21 mouse cellular contexts compared by ENCODE assay signal in genomic region chr7:120036422-120036821, GRCm38 (mm10). TPM values are rescaled to one million over a fixed set of nuclear protein-coding genes. Genes with fewer than 3 reads are reported as not detected.
DNase-seq lines count a peak whose midpoint lies in the region; ATAC-seq lines count a peak whose summit lies in the region.
"Had no signal": no experiment of that assay in that cellular context is flagged by ENCODE, and none has a peak within 500 bp of the region (broad histone marks: within the 10 kb centered on the region; RNA-seq: fewer than 3 reads in every experiment).

No protein-coding gene starts in this region.

- WGBS in midbrain, embryonic 12.5 days: 59% methylated on average over 5 of the region's 5 CpGs
- 87% methylated on average over 5 of the region's 5 CpGs for WGBS in midbrain, embryonic 10.5 days
- 49% methylated on average over 5 of the region's 5 CpGs for WGBS in midbrain, embryonic 16.5 days

- no peaks in the 10 kb centered on the region for H3K9me3 ChIP-seq in midbrain, embryonic 12.5 days
- H3K9me3 ChIP-seq in midbrain, embryonic 10.5 days (replicated peaks): no peaks in the 10 kb centered on the region
- H3K9me3 ChIP-seq in midbrain, embryonic 16.5 days (replicated peaks; ENCODE audit: control insufficient read depth, low read length, poor library complexity, severe bottlenecking): no peaks in the 10 kb centered on the region
- H3K9me3 ChIP-seq: embryonic facial prominence, embryonic 13.5 days; heart, embryonic 10.5 days; hindbrain, embryonic 13.5 days; limb, embryonic 13.5 days had no signal

- no peak overlapping the region for H3K4me2 ChIP-seq in midbrain, embryonic 12.5 days (replicated peaks)
- H3K4me2 ChIP-seq in midbrain, embryonic 16.5 days (ENCODE audit: low read length): no peak overlapping the region
- H3K4me2 ChIP-seq: embryonic facial prominence, embryonic 13.5 days; hindbrain, embryonic 13.5 days; limb, embryonic 13.5 days had no signal

- H3K9ac ChIP-seq in midbrain, embryonic 12.5 days (replicated peaks): no peak overlapping the region
- H3K9ac ChIP-seq in midbrain, embryonic 16.5 days (ENCODE audit: low read depth, low read length): no peak overlapping the region
- H3K9ac ChIP-seq: embryonic facial prominence, embryonic 13.5 days; hindbrain, embryonic 13.5 days; limb, embryonic 13.5 days; liver, embryonic 14.5 days had no signal

- peak; percentile 81 for ATAC-seq in frontal cortex, adult (ENCODE audit: low TSS enrichment)
- ATAC-seq in midbrain, embryonic 12.5 days (ENCODE audit: low FRiP score, low read depth): peak; percentile 72
- peak; percentile 66; the same call in 1 of the 2 replicates for ATAC-seq in midbrain, embryonic 16.5 days
- no peak for ATAC-seq in CD4-positive, CD25-positive, alpha-beta regulatory T cell, adult 4 months
- ATAC-seq: intestine, embryonic 16.5 days; lung, postnatal 0 days had no signal

- no peak for DNase-seq in frontal cortex, postnatal 25 days (ENCODE audit: low spot score in 2 of 2)
- DNase-seq in midbrain, embryonic 10.5 days (ENCODE audit: low spot score): no peak
- peak; percentile 8 to 42 for DNase-seq in frontal cortex, adult 2 months (ENCODE audit: extremely low spot score in 1 of 2, low spot score in 1 of 2)
- no peak for DNase-seq in T-cell, adult 2 months (ENCODE audit: low spot score)
- DNase-seq: adrenal gland, postnatal 36 days; heart, postnatal 10 days; thymus, postnatal 14 days had no signal

- H3K27me3 ChIP-seq in midbrain, embryonic 12.5 days: no peaks in the 10 kb centered on the region
- H3K27me3 ChIP-seq in midbrain, embryonic 10.5 days (ENCODE audit: low read depth, poor library complexity, severe bottlenecking): no peaks in the 10 kb centered on the region
- H3K27me3 ChIP-seq in midbrain, embryonic 16.5 days (ENCODE audit: control insufficient read depth, insufficient read depth, low read depth, low read length): no peaks in the 10 kb centered on the region
- H3K27me3 ChIP-seq: embryonic facial prominence, embryonic 13.5 days; hindbrain, embryonic 13.5 days; limb, embryonic 13.5 days had no signal

- H3K4me3 ChIP-seq in midbrain, embryonic 12.5 days: no peak overlapping the region
- H3K4me3 ChIP-seq in midbrain, embryonic 10.5 days: no peak overlapping the region
- no peak overlapping the region for H3K4me3 ChIP-seq in midbrain, embryonic 16.5 days (ENCODE audit: low read depth, low read length)
- H3K4me3 ChIP-seq: embryonic facial prominence, embryonic 13.5 days; heart, embryonic 10.5 days; hindbrain, embryonic 13.5 days; limb, embryonic 13.5 days had no signal

- no peaks in the 10 kb centered on the region for H3K36me3 ChIP-seq in midbrain, embryonic 12.5 days
- no peaks in the 10 kb centered on the region for H3K36me3 ChIP-seq in midbrain, embryonic 10.5 days
- no peaks in the 10 kb centered on the region for H3K36me3 ChIP-seq in midbrain, embryonic 16.5 days (ENCODE audit: control insufficient read depth, insufficient read depth, low read length)
- H3K36me3 ChIP-seq: embryonic facial prominence, embryonic 13.5 days; heart, embryonic 10.5 days; hindbrain, embryonic 13.5 days; limb, embryonic 13.5 days had no signal

- H3K4me1 ChIP-seq in midbrain, embryonic 12.5 days: peaks cover 2% of the 10 kb centered on the region; the same call in 1 of the 2 replicates
- H3K4me1 ChIP-seq in midbrain, embryonic 10.5 days: no peaks in the 10 kb centered on the region
- H3K4me1 ChIP-seq in midbrain, embryonic 16.5 days (ENCODE audit: control insufficient read depth, insufficient read depth, low read length): peaks cover 5% of the 10 kb centered on the region; the same call in 1 of the 2 replicates
- H3K4me1 ChIP-seq: embryonic facial prominence, embryonic 13.5 days; heart, embryonic 10.5 days; limb, embryonic 13.5 days had no signal

- H3K27ac ChIP-seq in midbrain, embryonic 12.5 days (replicated peaks): no peak overlapping the region
- no peak overlapping the region for H3K27ac ChIP-seq in midbrain, embryonic 10.5 days (replicated peaks)
- 0 out of 2 replicates have a peak overlapping the region, but pooled peaks have one; percentile 38 for H3K27ac ChIP-seq in midbrain, embryonic 16.5 days (ENCODE audit: low read length)
- H3K27ac ChIP-seq: embryonic facial prominence, embryonic 13.5 days; heart, embryonic 10.5 days; hindbrain, embryonic 13.5 days; limb, embryonic 13.5 days; liver, embryonic 14.5 days had no signal

RNA-seq across cellular contexts. Expression of gene Dnah3, which starts 58.7 kb away (rescaled TPM):
- polyA plus RNA-seq in midbrain, embryonic 12.5 days (2016; fragmentation: Nextera tagmentation; extraction: Ambion mirVana): 0.08 TPM in 1 of 2 replicates, not detected in the other
- not detected in 2 replicates for polyA plus RNA-seq in midbrain, embryonic 10.5 days (2016; fragmentation: Nextera tagmentation; extraction: Ambion mirVana)
- polyA plus RNA-seq in frontal cortex, adult 2 months (2012; rRNA removed): 0.02 and 0.06 TPM in 2 replicates
- polyA plus RNA-seq in midbrain, embryonic 16.5 days (2015; fragmentation: Nextera tagmentation; extraction: Ambion mirVana): 0.11 and 0.15 TPM in 2 replicates
- polyA plus RNA-seq in CD4-positive, CD25-positive, alpha-beta regulatory T cell, adult 4 months (2017; shearing (Covaris generic)): not detected
- polyA plus RNA-seq: C2C12; embryonic facial prominence, embryonic 13.5 days; heart, embryonic 10.5 days; intestine, embryonic 16.5 days; kidney, embryonic 16.5 days; limb, embryonic 13.5 days; liver, embryonic 14.5 days; stomach, embryonic 16.5 days had no signal

Comparison
In these comparisons a context has a peak if more than half of its experiments do, and no peak if none do; other contexts are left out.
1. DNase-seq: peak in frontal cortex, adult 2 months (2 of 2); none in frontal cortex, postnatal 25 days (0 of 2), midbrain, embryonic 10.5 days (single experiment) and T-cell, adult 2 months (single experiment).